Mouse (Mus musculus): ENCODE measurements at regions not wholly inside any gene's neighbourhood (a gene's known extent, or its start where the extent isn't known, plus 50 kb on each side); places are given as distances from the start of the nearest gene placed in this dataset.

- in situ Hi-C loops (cut with MboI; ENCODE audit: low pct_ligation_motif_present, low pct_unique_long_range_greater_than_20kb, low sequenced_read_pairs), result no loop called here
- no peak for DNase-seq (ENCODE audit: extremely low read depth)
- TF ChIP-seq ZKSCAN1 (IDR thresholded peaks at IDR 0.05; ENCODE audit: borderline replicate concordance, low read depth, low read length) (no peak), UBTF (IDR thresholded peaks at IDR 0.05; ENCODE audit: low read depth, low read length) (no peak), BHLHE40 (IDR thresholded peaks at IDR 0.05; ENCODE audit: low read depth, low read length) (no peak), SIN3A (IDR thresholded peaks at IDR 0.05; ENCODE audit: low read length) (no peak), MAX (IDR thresholded peaks at IDR 0.05; ENCODE audit: low read length) (no peak), POLR2AphosphoS2 (IDR thresholded peaks at IDR 0.05; ENCODE audit: low read depth, low read length) (no peak), ZMIZ1 (IDR thresholded peaks at IDR 0.05; ENCODE audit: low read depth, low read length) (no peak)
- Histone ChIP-seq H3K4me3 (replicated peaks in 1 of 3; ENCODE audit: low read depth in 2 of 3, low read length in 2 of 3, poor library complexity in 1 of 3) (no peak overlapping the region), H3K4me1 (ENCODE audit: control insufficient read depth in 1 of 2, insufficient read depth in 2 of 2) (no peaks in the 10 kb centered on the region), H3K79me2 (replicated peaks; ENCODE audit: control insufficient read depth, extremely low read depth, insufficient read depth, poor library complexity, severe bottlenecking) (no peaks in the 10 kb centered on the region), H3K9me3 (replicated peaks; ENCODE audit: low read length) (no peaks in the 10 kb centered on the region), H3K36me3 (replicated peaks in 1 of 2; ENCODE audit: control insufficient read depth in 1 of 2, insufficient read depth in 1 of 2, low read length in 1 of 2) (no peaks in the 10 kb centered on the region), H3K27ac (ENCODE audit: insufficient read depth, low read depth) (no peak overlapping the region), H3K27me3 (replicated peaks) (no peaks in the 10 kb centered on the region), H3K4me2 (ENCODE audit: insufficient read depth, low read depth, poor library complexity, severe bottlenecking) (no peak overlapping the region), H3K9ac (ENCODE audit: insufficient read depth, low read depth) (no peak overlapping the region)
- dilution Hi-C loops (cut with MboI; ENCODE audit: extremely low pct_ligation_motif_present, extremely low pct_unique_long_range_greater_than_20kb, low sequenced_read_pairs), result no loop called here
These were observed 396.6 kb downstream of the Epm2a start for GRCm38 (mm10) chr10:11739574-11740368.

DNA sequence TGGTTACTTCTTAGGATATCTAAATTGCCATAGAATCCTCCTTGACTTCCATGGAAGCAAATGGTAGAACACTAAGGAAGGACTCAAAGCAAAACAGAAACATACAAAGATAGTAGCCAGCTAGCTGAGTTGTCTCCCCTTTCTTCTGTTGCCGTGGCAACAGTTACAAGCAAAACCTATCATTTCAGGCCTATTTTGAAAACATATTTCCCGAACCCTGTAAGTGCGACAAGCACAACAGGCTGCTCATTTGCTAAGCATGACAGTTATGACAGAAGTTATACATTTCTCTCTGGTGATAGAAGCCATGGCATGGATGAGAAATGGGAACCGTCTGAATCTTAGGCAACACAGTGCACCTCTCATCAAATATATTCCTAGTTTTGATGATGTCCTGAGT, 402.4 kb downstream of the Epm2a start:
- no peak overlapping the region for H3K27ac ChIP-seq (ENCODE audit: insufficient read depth, low read depth)
- dilution Hi-C loops (cut with MboI; ENCODE audit: extremely low pct_ligation_motif_present, extremely low pct_unique_long_range_greater_than_20kb, low sequenced_read_pairs), result no loop called here
- no peak for DNase-seq (ENCODE audit: extremely low read depth)
- H3K36me3 ChIP-seq (replicated peaks in 1 of 2; ENCODE audit: control insufficient read depth in 1 of 2, insufficient read depth in 1 of 2, low read length in 1 of 2), result no peaks in the 10 kb centered on the region
- H3K4me3 ChIP-seq (replicated peaks in 1 of 3; ENCODE audit: low read depth in 2 of 3, low read length in 2 of 3, poor library complexity in 1 of 3), result no peak overlapping the region
- no peak for TF ChIP-seq ZNF384 (IDR thresholded peaks at IDR 0.05; ENCODE audit: low read depth, low read length)
- TF ChIP-seq PAX5 (IDR thresholded peaks at IDR 0.05; ENCODE audit: low read length), result no peak
- no peak for TF ChIP-seq USF2 (conservative IDR thresholded peaks at IDR 0.05; ENCODE audit: low read depth, low read length)
- TF ChIP-seq SMC3 (IDR thresholded peaks at IDR 0.05; ENCODE audit: low read depth, low read length), result no peak
- TF ChIP-seq KAT2A (IDR thresholded peaks at IDR 0.05; ENCODE audit: insufficient replicate concordance, low read length), result no peak
- TF ChIP-seq ETS1 (conservative IDR thresholded peaks at IDR 0.05; ENCODE audit: low read depth, low read length), result no peak
- TF ChIP-seq HCFC1 (IDR thresholded peaks at IDR 0.05; ENCODE audit: low read depth, low read length), result no peak
- no peak for TF ChIP-seq MAZ (IDR thresholded peaks at IDR 0.05; ENCODE audit: low read depth, low read length)
- no peak for TF ChIP-seq MYC (IDR thresholded peaks at IDR 0.05; ENCODE audit: low read depth, low read length)
- no peak for TF ChIP-seq TCF12 (IDR thresholded peaks at IDR 0.05; ENCODE audit: low read depth, low read length)
- TF ChIP-seq MAX (IDR thresholded peaks at IDR 0.05; ENCODE audit: low read length), result no peak
- TF ChIP-seq JUND (conservative IDR thresholded peaks at IDR 0.05; ENCODE audit: low read depth, low read length), result no peak
- TF ChIP-seq UBTF (IDR thresholded peaks at IDR 0.05; ENCODE audit: low read depth, low read length), result no peak
- no peak for TF ChIP-seq TBP (conservative IDR thresholded peaks at IDR 0.05; ENCODE audit: low read depth, low read length)
- TF ChIP-seq RAD21 (IDR thresholded peaks at IDR 0.05; ENCODE audit: low read depth, low read length), result no peak
- no peak for TF ChIP-seq RCOR1 (conservative IDR thresholded peaks at IDR 0.05; ENCODE audit: low read depth, low read length)
- H3K4me2 ChIP-seq (ENCODE audit: insufficient read depth, low read depth, poor library complexity, severe bottlenecking), result no peak overlapping the region
- in situ Hi-C loops (cut with MboI; ENCODE audit: low pct_ligation_motif_present, low pct_unique_long_range_greater_than_20kb, low sequenced_read_pairs), result no loop called here
- H3K9ac ChIP-seq (ENCODE audit: insufficient read depth, low read depth), result no peak overlapping the region
- no peaks in the 10 kb centered on the region for H3K27me3 ChIP-seq (replicated peaks)
- H3K79me2 ChIP-seq (replicated peaks; ENCODE audit: control insufficient read depth, extremely low read depth, insufficient read depth, poor library complexity, severe bottlenecking), result no peaks in the 10 kb centered on the region
- no peaks in the 10 kb centered on the region for H3K9me3 ChIP-seq (replicated peaks; ENCODE audit: low read length)
- no peaks in the 10 kb centered on the region for H3K4me1 ChIP-seq (ENCODE audit: control insufficient read depth in 1 of 2, insufficient read depth in 2 of 2)

All from CH12.LX (cell line).